Mouse (Mus musculus) erythroid progenitor cell, adult 5-6 weeks (primary cell): ENCODE measurements around the gene Tekt2. TPM values are rescaled to one million over a fixed set of nuclear protein-coding genes. Genes with fewer than 3 reads are reported as not detected.

Source experiments
- ATAC-seq: replicated peaks from 2 replicates; pipeline ENCODE4 v1.8.0; 2016; ENCODE audit warnings: moderate number of reproducible peaks, mild to moderate bottlenecking, moderate TSS enrichment, inconsistent platforms; ENCODE audit not compliant: poor library complexity, low FRiP score, severe bottlenecking
- total RNA-seq, 2 experiments: library from RNA; stranded (forward) in 1 of 2; stranded (reverse) in 1 of 2; fragments of 150-400 nt in 1 of 2; fragments of 186-747, 209-891 nt in 1 of 2; gene quantifications; 2 replicates each; pipeline versions ENCODE4 v1.2.3 to v1.2.4; 2015 to 2017; ENCODE audit warnings: low replicate concordance in 2 of 2

Gene Tekt2
- total RNA-seq (2015; ENCODE audit: low replicate concordance) = not detected in 2 replicates
- not detected in 2 replicates for total RNA-seq (2017; ENCODE audit: low replicate concordance)

DNA sequence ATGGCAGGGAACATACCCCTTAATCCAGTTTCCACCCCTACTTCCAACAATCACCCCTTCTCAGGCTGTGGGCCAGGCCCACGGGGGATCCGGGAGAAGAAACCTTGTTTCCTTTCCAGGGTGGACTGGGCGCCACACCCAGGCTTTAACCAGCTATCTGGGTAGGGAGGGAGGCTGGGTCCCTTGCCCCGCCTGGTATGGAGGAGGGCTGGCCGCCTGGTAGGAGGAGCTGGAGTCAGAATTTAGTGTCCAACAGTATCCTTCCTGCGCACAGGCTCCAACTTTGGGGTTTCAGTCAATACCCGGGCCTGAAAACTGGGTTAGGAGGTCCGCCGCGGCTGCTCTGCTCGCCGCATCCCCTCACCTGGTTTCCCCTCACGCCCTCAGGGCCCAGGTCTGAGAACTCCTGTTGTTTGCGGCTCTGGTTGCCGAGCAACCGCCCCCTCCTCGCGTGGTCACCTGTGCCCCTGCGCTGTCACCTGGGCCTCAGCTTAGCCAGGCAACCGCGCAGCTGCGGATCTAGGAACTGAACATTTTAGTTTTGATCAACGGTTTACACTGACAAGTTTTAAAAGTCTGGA is at the start of gene Tekt2:
TSS of gene Tekt2 (minus strand) at position 408 of the 581 bp plus-strand sequence.
- ATAC-seq = no peak

DNA sequence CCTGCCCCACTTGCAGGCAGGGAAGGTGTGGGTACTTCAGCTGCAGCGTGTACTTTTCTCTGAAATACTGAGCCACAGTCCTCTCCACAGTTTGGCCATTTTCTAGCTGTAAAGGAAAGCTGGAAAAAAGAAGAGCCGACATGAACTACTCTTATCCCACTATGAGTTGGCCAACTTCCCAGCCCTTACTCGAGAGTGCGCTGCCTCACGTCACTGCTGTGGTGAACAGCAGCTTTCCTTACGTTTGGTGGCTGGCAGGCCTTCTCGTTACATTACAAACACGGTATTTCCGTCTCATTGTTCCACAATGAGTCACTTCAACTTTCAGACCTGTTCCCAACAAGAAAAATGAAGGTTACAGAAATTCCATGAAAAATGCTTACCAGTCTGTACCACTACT is 46.0 kb upstream of the Tekt2 start:
- ATAC-seq = no peak

DNA sequence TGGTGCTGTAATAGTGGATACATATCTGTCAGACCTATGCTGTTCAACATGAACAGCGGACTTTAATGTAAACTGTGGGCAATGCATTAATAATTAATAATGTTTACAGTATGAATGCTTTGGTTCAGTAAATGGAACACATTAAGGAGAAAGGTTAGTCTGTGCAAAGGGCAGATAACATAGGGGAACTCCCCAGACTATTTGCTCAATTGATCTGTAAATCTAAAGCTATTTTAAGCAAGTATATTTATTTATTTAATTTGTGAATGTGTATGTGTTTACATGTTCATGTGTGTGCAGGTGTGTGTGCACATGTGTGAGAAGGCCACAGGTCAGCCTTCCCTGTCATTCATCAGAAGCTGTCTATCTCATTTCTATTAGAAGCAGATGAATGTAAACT is 34.6 kb upstream of the Tekt2 start:
- no peak for ATAC-seq

DNA sequence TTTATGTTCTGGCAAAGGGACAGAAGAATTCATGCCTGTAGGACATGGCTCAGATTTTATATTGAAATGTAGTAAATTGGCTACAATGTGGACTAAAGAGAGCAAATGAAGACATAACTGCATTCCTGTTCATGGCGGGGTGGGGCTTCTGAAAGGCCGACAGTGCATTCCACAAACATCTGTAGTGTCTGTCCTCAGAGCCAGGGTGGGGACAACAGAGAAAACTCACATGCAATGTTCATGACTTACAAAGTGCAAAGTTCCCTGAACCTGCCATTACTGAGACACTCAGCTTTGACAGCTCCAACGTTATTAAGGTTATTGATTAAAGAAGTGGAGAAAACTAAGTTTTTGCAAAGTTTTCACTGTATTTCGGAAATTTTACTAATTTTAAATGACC is 18.0 kb upstream of the Tekt2 start:
- no peak for ATAC-seq

DNA sequence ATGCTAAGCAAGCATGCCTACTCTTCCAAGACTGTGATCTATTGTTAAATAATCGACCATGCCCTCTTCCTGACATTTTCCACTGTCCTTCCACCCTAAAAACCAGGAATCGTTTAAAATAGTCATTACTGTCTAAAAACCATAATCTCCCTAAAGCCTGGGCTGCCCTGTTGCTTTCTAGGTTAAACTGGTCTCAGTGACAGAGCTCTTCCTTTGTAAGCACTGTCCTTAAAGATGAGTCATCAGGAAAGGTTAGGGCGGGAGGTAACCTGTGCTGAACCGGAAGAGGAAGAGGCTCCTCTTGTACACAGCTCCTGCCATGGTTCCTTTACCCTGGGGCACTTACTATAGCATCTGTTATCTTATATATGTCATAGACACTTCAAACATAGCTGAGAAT is 14.0 kb upstream of the Tekt2 start:
- no peak for ATAC-seq

DNA sequence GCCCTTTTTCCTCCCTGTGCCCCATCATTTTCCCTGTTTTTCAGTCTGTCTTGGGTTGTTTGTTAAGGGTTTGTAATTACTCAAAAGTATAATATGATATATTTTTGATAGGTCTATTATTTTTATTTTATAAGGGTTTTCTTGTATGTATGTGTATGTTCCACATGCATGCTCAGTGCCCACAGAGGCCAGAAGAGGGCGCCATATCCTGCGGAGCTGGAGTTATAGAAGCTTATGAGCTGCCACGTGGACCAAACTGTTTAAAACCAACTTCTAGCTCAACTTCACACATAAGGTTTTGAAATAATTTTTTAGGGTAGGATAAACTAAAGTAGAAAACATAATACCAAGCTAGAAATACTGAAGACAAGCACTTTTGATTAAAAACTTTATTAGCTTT is 6.9 kb upstream of the Tekt2 start:
- no peak for ATAC-seq

DNA sequence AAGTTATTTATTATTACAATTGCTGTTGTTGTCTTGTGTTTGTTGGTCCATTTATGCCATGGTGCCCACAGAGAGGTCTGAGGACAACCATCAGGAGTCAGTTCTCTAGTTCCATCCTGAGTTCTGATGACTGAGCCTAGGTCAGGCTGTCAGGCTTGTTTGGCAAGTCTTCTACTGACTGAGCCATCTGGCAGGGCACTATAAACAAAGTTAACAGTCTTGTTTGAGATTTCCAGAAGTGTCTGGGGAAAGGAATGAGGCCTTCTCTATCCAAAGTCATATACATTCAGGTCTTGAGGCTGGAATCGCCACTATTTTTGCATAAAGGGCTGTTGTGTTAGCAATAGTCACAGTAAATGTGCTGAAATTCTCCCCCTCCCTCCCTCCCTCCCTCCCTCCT is 6.3 kb upstream of the Tekt2 start:
- no peak for ATAC-seq

DNA sequence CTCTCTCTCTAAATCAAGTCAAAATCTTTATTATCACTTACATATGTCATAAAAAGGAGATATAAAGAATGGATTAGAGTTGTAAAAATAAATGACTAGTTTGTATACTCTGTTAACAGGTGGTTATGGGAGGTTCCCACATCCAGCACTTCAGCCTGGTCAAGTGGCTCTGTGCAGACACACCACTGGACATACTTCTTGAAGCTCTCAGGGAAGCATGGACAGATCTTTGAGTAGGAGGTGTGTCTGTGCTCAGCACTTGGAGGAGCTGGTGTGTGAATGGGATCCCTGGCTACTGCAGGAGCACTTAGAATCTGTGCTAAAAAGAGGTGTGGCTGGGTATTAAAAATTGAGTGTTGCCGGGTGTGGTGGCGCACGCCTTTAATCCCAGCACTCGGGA is 4.8 kb upstream of the Tekt2 start:
- ATAC-seq = no peak

DNA sequence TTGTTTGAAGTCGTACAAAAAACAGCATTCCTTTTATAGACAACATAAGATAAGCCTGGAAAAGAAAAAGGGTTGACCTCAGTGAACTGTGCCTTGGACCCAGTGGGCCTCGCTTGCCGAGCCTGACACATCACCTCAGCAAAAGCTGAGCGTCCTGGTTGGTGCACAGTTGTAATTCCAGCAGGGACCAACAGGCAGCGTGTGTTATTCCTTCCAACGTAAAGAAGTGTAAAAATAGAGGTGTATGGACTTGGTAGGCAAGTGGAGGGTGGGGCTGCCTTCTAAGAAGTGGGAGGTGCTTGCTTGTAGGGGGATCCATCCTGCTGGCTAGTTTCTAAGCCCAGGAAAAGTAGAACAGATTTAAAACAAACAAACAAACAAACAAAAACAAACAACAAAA is 548 bp upstream of the Tekt2 start:
- no peak for ATAC-seq

DNA sequence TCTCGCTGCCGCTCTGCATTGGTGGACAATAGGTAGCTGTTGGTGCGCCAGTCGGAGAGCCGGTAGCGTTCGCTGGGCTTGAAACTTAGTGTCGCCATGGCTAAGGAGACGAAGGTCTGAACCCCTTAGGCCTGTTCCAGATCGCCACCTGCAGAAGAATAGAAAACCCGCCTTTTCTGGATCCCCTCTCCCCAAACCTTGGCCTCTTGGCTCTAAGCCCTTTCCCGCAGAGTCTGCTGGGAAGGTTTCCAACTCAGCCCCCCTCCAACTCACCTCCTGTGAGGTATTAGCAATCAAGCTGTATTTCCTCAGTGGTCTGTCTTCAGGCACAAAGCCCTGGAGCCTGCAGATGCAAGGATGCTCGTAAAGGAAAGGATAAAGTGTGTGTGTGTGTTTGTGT is 627 bp downstream of the Tekt2 start:
- ATAC-seq = no peak

DNA sequence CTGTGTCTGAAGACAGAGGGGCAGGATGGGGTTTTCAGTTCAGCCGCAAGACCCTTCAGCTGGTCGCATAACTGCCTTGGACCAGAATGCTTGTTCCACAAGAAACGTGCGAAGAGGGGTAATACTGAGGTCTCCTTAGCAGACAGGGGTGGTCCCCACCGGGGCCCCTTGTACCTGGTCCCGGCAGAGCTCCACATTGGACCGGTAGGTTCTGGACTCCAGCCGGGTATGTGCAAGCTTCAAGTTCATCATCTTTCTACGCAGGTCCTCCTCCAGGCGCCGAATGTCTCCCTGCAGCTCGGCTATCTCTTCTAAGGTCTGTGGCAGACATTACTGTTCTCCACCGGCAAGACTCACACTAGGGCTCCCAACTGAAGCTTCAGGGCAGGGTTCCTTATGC is 2.8 kb downstream of the Tekt2 start:
- no peak for ATAC-seq

DNA sequence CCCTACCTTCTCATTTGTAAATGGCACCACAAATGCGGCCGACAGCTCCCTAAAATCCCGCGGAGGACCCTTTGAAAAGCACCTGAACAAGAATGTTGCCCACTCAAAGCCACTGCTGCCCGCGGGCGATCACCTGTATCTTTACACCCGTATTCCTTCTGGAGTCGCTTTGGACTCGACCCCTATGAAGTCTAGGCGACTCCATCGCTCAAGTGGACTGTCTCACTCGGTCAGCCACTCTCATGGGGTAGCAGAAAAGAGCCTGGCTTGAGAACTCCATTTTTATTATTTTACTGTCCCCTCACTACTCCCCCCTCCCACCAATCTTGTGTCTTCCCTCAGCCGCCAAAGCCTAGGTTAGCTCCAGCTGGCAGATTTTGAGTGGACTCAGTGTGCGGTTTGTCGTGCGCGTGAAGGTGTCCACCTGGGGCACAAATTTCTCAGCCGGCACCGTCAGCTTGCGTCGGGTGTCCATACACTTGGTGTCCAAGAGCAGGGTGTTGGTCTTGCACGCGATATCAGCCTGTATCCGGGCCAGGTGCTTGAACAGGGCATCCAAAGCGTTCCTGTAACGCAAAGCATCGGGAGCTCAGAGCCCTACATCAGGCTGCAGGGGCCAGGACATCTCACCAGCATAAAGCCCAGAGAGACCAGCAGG is 3.5 kb downstream of the Tekt2 start:
- no peak for ATAC-seq

DNA sequence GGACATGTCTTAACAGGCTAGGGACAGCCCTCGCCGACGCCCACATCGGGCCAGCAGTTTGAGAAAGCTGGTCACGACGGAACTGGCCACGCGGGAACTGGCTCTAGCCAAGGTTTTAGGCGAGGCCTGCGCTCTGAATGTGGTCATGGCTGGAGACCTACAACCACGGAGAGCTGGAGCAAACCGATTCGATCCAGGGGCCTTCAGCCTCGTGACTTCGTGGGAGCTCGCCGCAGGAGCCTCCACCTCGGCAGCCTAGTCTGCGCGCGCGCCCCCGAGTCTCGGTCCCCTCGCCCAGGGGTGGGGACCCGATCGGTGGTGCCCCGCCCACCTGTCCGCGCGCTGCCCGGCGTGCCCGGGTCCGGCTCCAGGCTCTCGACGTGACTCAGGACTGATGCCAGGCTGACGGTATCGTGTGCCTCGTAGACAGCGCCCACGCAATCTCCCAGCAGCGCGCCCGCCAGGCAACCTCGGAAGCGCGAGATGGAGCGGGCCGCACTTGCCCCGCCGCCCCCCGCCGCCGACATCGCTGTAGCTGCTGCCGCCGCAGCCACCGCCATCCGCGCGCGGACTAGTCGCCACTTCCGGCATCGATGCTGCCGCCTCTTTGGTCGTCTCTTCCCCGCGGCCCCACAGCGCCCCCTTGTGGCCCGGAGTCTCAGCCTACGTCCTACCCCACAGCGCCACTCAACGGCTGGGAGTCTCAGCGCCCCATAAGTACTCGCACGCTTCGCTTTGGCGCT is 4.2 kb downstream of the Tekt2 start, which contains the start of gene Adprhl2:
TSS of gene Adprhl2 (minus strand) at position 593 of the 743 bp plus-strand sequence.
- peak; percentile 93 for ATAC-seq

DNA sequence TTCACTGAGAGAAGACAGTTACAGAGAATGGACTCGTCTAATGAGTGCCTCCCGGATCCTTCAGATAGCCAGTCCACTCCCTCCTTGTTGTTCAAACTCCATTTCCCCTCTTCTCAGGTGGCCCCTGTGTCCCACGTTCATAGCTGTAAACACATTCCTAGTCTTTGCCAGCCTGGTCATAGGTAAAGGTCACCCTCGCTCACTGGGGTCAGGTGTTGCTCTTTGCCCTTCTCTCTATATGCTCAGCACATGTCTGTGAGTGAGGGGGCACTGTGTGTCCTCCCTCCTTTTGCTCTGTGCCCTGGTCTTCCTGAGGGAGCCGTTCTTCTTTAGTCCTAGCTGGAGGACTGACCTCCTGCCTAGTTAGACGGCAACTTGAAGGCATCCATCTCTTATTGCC is 5.7 kb downstream of the Tekt2 start:
- ATAC-seq = no peak

DNA sequence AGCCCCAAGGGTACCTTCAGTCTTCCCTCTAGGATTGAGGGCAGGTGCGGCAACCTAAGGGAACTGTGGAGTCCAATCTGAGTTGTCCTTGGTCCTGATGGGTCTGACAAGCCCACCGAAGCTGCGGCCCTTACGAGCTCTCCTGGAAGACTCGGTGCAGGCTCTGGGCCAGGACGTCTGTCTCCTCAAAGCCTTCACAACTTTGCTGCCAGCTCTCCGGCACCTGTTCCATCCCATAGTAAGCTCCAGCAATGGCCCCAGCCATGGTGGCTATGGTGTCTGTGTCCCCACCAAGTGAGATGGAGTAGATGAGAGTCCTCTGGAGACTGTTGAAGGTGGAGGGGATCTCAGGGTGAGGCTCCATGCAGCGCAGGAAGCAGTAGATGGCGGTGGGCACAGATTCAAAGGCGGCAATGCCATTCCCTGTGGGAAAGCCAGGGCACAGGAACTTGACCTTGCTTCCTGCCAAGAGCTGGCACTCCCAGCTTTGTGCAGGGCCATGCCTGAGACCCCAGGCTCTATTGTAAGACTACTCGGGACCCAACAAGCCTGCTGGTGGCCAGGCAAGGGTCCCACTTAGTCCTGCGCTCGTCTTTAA is 8.9 kb downstream of the Tekt2 start:
- no peak for ATAC-seq

DNA sequence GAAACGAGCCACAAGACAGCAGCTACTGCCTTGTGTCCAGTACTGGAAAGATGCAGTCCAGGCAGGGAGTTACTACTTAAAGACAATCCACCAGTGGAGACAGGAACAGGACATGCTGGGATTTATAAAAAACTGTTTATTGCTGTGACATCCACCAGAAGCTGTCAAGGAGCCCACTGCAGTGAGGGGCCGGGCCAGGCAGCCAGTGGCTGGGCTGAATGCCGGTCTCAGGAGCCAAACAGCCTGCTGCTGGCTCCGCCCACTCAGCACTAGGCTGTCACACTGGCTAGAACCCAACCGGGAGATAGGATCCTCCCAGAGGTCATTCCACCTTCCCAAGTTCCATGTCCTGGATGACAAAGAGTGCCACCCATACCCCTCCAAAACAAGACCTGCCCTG is 9.6 kb downstream of the Tekt2 start:
- ATAC-seq = no peak

DNA sequence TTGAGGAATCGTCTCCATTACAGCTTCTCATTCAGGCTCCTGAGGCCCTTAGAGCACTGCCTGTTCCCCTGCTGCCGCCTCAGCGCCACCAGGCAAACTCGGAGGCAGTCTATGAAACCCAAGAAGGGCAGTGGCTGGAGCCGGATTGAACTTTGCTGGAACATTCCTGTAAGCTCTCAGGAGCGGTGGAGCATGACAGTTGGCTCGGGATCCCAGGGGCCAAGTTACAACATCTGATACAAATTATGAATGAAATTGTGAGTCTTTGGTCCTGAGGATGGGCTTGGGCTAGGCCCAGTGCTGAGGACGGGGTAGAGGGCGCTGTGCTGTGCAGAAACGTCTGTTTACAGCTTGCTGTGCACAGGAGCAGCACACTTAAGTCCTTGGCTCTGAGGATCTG is 11.1 kb downstream of the Tekt2 start:
- no peak for ATAC-seq

DNA sequence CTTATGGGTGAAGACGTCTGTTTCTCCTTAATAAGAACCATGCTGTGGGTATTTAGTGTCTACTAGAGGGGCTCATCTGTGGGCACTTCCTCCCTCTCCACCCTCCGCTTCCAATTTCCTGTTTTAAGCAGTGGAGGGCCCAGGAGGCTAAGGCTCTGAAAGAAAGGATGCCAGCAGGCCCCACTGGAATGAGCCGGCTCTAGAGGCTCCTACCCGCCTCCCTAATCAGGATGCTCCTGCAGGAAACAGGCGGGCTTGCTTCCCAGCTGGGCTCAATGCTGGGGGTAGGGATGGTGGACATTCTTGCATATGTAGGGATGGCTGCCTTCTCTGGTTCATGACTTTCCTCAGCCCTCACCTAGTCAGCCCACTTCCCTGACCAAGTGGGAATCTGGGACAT is 12.3 kb downstream of the Tekt2 start:
- ATAC-seq = no peak

DNA sequence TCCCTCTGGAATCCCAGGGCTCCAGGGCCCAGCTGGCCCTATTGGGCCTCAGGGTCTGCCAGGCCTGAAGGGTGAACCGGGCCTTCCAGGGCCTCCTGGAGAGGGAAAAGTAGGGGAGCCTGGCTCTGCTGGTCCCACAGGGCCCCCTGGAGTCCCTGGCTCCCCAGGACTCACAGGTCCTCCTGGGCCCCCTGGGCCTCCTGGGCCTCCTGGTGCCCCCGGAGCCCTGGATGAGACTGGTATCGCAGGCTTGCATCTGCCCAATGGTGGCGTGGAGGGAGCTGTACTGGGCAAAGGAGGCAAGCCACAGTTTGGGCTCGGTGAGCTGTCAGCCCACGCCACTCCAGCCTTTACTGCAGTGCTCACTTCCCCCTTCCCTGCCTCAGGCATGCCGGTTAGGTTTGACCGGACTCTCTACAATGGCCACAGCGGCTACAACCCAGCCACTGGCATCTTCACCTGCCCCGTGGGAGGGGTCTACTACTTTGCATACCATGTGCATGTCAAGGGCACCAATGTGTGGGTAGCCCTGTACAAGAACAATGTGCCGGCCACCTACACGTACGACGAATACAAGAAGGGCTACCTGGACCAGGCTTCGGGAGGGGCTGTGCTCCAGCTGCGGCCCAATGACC is 13.8 kb downstream of the Tekt2 start:
- ATAC-seq = no peak

DNA sequence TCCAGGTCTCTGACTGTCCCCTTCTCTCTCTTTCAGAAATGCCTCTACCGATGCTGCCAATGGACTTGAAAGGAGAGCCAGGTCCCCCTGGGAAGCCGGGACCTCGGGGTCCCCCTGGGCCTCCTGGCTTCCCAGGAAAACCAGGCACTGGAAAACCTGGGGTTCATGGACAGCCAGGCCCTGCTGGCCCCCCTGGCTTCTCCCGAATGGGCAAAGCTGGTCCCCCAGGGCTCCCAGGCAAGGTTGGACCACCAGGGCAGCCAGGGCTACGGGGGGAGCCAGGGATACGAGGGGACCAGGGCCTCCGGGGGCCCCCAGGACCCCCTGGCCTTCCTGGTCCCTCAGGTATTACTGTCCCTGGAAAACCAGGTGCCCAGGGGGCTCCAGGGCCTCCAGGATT is 15.1 kb downstream of the Tekt2 start:
- ATAC-seq = no peak
